Mouse (Mus musculus): Measurements from ENCODE around the gene Kif21a.

The Kif21a gene

DNA sequence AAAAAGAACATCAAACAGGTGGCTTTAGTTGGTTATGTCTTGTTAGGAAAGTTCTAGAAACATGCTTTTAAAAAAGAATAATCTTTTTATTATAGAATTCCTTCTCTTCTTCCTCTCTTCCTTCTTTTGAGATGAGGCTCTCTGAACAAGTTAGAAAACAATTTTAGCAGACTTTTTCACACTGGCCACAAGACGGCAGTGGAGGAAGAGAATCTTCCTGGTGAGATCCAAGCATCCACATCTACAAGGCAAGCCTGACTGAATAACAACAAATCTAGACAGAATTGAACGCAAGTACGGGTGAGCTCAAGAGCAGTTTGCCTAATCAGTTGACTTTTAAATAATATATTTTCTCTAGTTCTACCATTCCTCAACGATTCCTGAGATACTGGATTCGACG lies 98.4 kb downstream of the Kif21a start:
- DNase-seq (ENCODE audit: low read depth, low spot score): no peak

- no peak for DNase-seq (ENCODE audit: low read depth, low spot score)
These were observed 111.3 kb downstream of the Kif21a start for GRCm38 (mm10) chr15:90938469-90938868.

DNA sequence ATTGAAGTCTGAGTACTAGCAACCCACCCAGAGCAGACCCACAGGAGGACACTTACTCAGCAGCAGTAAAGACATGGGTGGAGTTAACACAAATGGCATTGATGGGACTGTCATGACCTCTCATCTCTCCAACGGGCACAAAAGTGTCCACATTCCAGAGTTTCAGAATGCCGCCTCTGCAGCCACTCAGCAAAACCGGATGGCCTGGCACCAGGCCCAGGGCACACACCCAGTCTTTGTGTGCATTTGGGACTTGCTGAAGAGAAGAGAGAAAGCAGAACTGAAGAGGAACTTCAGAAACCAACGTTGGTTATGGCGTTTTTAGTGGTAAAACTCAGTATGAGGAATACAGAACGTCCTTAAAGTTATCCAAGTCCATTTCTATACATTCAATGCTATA lies 114.2 kb downstream of the Kif21a start:
- no peak for DNase-seq (ENCODE audit: low read depth, low spot score)

GRCm38 (mm10) chr15:90931451-90931850 lies 118.3 kb downstream of the Kif21a start:
- DNase-seq (ENCODE audit: low read depth, low spot score): no peak

- no peak for DNase-seq (ENCODE audit: low read depth, low spot score)
These were observed 120.7 kb downstream of the Kif21a start for GRCm38 (mm10) chr15:90929043-90929442.

DNA sequence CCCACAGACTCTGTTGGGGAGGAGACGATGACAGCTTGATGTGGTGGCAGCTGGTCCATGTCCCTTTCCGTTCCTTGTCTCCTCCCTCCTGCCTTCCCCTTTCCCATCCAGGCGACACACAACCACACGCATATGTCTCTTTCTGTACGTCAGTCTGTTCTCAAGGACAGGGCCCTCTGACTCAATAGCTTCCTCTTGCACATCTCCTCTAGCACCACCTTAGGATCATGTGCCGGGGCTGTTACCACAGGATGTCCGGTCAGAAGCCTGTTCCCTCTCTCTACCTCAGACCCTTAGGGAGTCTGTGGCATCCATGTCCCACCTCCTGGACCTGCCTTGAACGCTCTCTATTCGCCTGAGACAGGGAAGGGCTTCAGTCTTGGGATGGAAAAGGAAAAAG lies 153.3 kb downstream of the Kif21a start:
- no peak for DNase-seq (ENCODE audit: low read depth, low spot score)

GRCm38 (mm10) chr15:90887466-90887865 lies 162.3 kb downstream of the Kif21a start:
- DNase-seq (ENCODE audit: low read depth, low spot score): no peak

Data from c-Kit-negative CD71-positive TER-119-positive erythroid progenitor cells, embryonic 14.5 days (primary cell).